Mouse (Mus musculus): ENCODE measurements around the gene Lrrc4. TPM values are rescaled to one million over a fixed set of nuclear protein-coding genes. Genes with fewer than 3 reads are reported as not detected.

The Lrrc4 gene
- polyA plus RNA-seq, 1 experiment, result 0.82 TPM

DNA sequence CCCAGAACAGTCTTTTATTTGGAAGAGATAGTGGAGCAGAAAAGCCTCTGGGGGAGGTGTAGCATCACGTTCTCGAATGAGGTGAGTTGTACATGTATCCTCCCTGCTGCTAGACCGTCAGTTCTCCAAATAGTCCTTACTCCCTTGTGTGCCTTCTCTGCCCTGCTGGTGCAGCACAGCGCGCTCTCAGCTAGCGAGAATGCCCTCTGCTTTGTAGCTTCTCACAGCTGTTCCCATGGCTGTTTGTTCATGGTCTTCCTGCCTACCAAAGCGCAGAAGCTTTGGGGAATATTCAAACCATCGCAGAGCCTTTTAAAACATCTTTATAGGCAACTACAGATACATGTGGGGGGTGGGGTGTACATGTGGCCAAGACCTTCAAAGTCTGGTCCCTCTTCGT is 17.3 kb upstream of the Lrrc4 start:
- Histone ChIP-seq H3K4me1 (ENCODE audit: control insufficient read depth, insufficient read depth, low read length) (peaks cover 5% of the 10 kb centered on the region; the same call in 1 of the 2 replicates), H3K4me3 (replicated peaks; ENCODE audit: extremely low read depth, low read depth, low read length) (no peak overlapping the region)
- no peak for DNase-seq
- 78% methylated on average over 9 of the region's 9 CpGs for WGBS
- TF ChIP-seq POLR2A (IDR thresholded peaks at IDR 0.05; ENCODE audit: borderline replicate concordance, extremely low read depth, low read depth, low read length) (no peak), CTCF (IDR thresholded peaks at IDR 0.05; ENCODE audit: insufficient read depth, low read length) (no peak)

DNA sequence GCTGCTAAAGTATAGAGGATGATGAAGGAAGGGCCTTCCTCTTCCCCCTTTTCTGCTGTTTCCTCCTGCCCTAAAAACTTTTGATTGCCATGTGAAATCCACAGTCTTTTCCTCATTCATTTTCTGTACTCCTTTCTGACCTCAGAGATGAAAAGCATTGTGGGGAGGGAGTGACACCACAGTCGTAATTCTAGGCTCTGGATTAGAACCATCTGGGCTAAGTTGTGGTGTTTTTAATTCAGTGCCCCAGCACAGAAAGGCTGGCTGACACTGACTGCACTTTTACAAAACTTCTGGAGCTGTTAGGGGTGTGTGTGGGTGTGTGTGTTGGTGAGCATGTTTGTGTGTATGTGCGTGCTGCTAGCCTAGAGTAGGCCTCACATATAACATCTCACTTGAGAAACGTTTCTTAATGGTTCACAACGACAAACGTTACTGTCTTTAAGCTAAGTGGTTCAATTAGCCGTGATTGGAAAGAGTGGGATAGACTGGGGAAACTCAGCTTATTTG is 16.8 kb upstream of the Lrrc4 start:
- H3K4me3 ChIP-seq (replicated peaks; ENCODE audit: extremely low read depth, low read depth, low read length), result no peak overlapping the region
- no peak for DNase-seq
- peaks cover 5% of the 10 kb centered on the region; the same call in 1 of the 2 replicates for H3K4me1 ChIP-seq (ENCODE audit: control insufficient read depth, insufficient read depth, low read length)
- TF ChIP-seq POLR2A (IDR thresholded peaks at IDR 0.05; ENCODE audit: borderline replicate concordance, extremely low read depth, low read depth, low read length) (no peak), CTCF (IDR thresholded peaks at IDR 0.05; ENCODE audit: insufficient read depth, low read length) (no peak)
- WGBS, result 71% methylated on average over 6 of the region's 6 CpGs

DNA sequence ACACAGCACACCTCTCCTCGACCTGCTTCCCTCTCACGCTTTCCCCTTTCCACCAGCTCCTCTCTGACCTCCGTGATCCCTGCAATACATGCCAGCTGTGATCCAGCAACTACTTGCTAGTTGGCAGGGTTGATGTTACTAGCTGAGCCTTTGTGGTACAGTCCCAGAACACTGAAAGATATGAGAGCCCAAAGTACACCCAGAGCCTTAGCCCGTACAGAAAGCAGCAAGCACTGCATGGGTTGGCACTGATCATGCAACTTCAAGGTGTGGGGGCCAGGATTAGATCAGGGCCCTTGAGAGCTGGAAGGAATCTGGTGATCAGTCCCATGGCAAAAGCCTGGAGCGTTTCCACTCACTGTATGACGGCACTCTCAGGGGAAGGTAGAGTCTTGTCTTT is 16.1 kb upstream of the Lrrc4 start:
- Histone ChIP-seq H3K4me1 (ENCODE audit: control insufficient read depth, insufficient read depth, low read length) (peaks cover 5% of the 10 kb centered on the region; the same call in 1 of the 2 replicates), H3K4me3 (replicated peaks; ENCODE audit: extremely low read depth, low read depth, low read length) (no peak overlapping the region)
- TF ChIP-seq CTCF (IDR thresholded peaks at IDR 0.05; ENCODE audit: insufficient read depth, low read length) (no peak), POLR2A (IDR thresholded peaks at IDR 0.05; ENCODE audit: borderline replicate concordance, extremely low read depth, low read depth, low read length) (no peak)
- DNase-seq, result no peak
- 66% methylated on average over 6 of the region's 6 CpGs for whole genome bisulfite sequencing

DNA sequence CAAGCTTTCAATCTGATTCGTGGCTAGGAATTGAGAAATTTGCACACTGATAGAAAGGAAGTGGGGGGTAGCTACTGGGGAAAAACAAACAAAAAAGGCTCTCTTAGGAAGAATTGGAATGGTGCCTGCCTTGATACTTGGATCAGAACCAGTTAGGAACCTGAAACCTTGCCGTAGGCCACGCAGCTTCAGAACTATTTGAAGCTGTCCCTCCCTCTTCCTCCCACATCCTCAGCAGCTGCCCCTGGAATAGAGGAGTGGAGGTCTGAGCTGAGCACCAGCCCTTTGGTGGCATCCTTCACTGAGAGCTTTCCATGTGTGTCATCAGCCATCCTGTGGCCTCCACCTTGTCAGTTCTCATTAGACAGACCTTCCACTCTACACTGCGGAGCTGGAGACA is 14.1 kb upstream of the Lrrc4 start:
- TF ChIP-seq POLR2A (IDR thresholded peaks at IDR 0.05; ENCODE audit: borderline replicate concordance, extremely low read depth, low read depth, low read length) (no peak), CTCF (IDR thresholded peaks at IDR 0.05; ENCODE audit: insufficient read depth, low read length) (no peak)
- no peak for DNase-seq
- H3K4me1 ChIP-seq (ENCODE audit: control insufficient read depth, insufficient read depth, low read length), result peaks cover 3% of the 10 kb centered on the region; the same call in 1 of the 2 replicates
- 29% methylated on average over 4 of the region's 4 CpGs for WGBS
- H3K4me3 ChIP-seq (replicated peaks; ENCODE audit: extremely low read depth, low read depth, low read length), result no peak overlapping the region

- TF ChIP-seq CTCF (IDR thresholded peaks at IDR 0.05; ENCODE audit: insufficient read depth, low read length) (no peak), POLR2A (IDR thresholded peaks at IDR 0.05; ENCODE audit: borderline replicate concordance, extremely low read depth, low read depth, low read length) (no peak)
- 86% methylated on average over 4 of the region's 4 CpGs for WGBS
- Histone ChIP-seq H3K4me1 (ENCODE audit: control insufficient read depth, insufficient read depth, low read length) (peaks cover 2% of the 10 kb centered on the region; the same call in 1 of the 2 replicates), H3K4me3 (replicated peaks; ENCODE audit: extremely low read depth, low read depth, low read length) (no peak overlapping the region)
- DNase-seq, result no peak
Measured at GRCm38 (mm10) chr6:28842375-28843276, 11.1 kb upstream of the Lrrc4 start.

DNA sequence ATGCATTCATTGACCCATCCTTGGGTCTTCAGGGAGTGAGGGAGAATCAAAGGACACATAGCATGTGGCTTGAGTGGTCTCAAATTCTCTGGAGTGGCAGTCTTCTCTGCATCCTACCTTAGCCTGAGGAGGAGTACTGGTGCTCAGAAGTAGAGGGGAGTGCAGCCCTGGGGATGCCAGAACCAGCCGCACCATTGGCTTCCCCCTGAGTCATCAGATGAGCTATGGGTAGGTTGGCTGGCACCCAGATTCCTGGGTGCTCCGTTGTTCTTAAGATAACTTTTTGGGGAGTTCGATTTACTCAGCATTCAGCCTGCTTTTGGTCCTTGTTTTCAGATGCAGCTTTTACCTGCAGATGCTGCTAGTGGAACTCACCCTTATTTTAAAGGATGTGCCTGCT is 10.0 kb upstream of the Lrrc4 start:
- no peak for DNase-seq
- no peak overlapping the region for H3K4me3 ChIP-seq (replicated peaks; ENCODE audit: extremely low read depth, low read depth, low read length)
- H3K4me1 ChIP-seq (ENCODE audit: control insufficient read depth, insufficient read depth, low read length), result no peaks in the 10 kb centered on the region; the same call in 1 of the 2 replicates
- WGBS, result 69% methylated on average over 3 of the region's 3 CpGs
- TF ChIP-seq CTCF (IDR thresholded peaks at IDR 0.05; ENCODE audit: insufficient read depth, low read length) (no peak), POLR2A (IDR thresholded peaks at IDR 0.05; ENCODE audit: borderline replicate concordance, extremely low read depth, low read depth, low read length) (no peak)

- Histone ChIP-seq H3K4me1 (ENCODE audit: control insufficient read depth, insufficient read depth, low read length) (peaks cover 7% of the 10 kb centered on the region; the same call in 1 of the 2 replicates), H3K4me3 (replicated peaks; ENCODE audit: extremely low read depth, low read depth, low read length) (no peak overlapping the region)
- TF ChIP-seq POLR2A (IDR thresholded peaks at IDR 0.05; ENCODE audit: borderline replicate concordance, extremely low read depth, low read depth, low read length) (no peak), CTCF (IDR thresholded peaks at IDR 0.05; ENCODE audit: insufficient read depth, low read length) (no peak)
- DNase-seq, result no peak
Measured at GRCm38 (mm10) chr6:28836600-28836999, 5.1 kb upstream of the Lrrc4 start.

DNA sequence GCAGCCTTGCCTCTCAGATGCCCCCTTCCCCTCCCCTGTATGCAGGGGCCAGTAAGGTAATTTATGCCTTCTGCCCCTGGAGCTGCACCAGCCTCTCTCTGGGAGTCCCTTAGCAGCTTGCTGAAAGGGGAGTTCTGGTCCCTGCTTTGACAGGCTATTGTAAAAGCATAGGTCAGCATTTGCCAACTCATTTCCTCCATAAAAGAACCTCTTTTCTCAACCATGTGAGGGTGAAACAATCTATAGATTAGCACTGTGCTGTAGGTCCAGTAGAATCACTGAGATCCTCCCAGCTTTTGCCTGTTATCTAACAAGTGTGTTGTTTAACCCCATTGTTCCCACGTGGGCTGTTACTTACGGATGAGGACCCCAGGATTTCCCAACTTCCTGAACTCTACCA is 2.5 kb upstream of the Lrrc4 start:
- H3K4me1 ChIP-seq (ENCODE audit: control insufficient read depth, insufficient read depth, low read length), result peaks cover 7% of the 10 kb centered on the region; the same call in 1 of the 2 replicates
- WGBS, result 81% methylated on average over 2 of the region's 2 CpGs
- H3K4me3 ChIP-seq (replicated peaks; ENCODE audit: extremely low read depth, low read depth, low read length), result no peak overlapping the region
- DNase-seq, result no peak
- TF ChIP-seq POLR2A (IDR thresholded peaks at IDR 0.05; ENCODE audit: borderline replicate concordance, extremely low read depth, low read depth, low read length), result no peak
- TF ChIP-seq CTCF (IDR thresholded peaks at IDR 0.05; ENCODE audit: insufficient read depth, low read length), result no peak

- peak overlapping the region; percentile 36 for H3K4me3 ChIP-seq (replicated peaks; ENCODE audit: extremely low read depth, low read depth, low read length)
- WGBS, result 6% methylated on average over 41 of the region's 43 CpGs
Measured at GRCm38 (mm10) chr6:28833380-28833822, 1.9 kb upstream of the Lrrc4 start.

More at GRCm38 (mm10) chr6:28833380-28833822, 1.9 kb upstream of the Lrrc4 start:
- DNase-seq, result peak; percentile 20
- TF ChIP-seq POLR2A (IDR thresholded peaks at IDR 0.05; ENCODE audit: borderline replicate concordance, extremely low read depth, low read depth, low read length), result no peak
- TF ChIP-seq CTCF (IDR thresholded peaks at IDR 0.05; ENCODE audit: insufficient read depth, low read length), result no peak
- H3K4me1 ChIP-seq (ENCODE audit: control insufficient read depth, insufficient read depth, low read length), result peaks cover 7% of the 10 kb centered on the region; the same call in 1 of the 2 replicates
